Mouse (Mus musculus): ENCODE results near the gene Susd1. TPM values are rescaled to one million over a fixed set of nuclear protein-coding genes. Genes with fewer than 3 reads are reported as not detected.

The Susd1 gene
- polyA plus RNA-seq, 1 experiment from 2014 or later: 1.3 TPM

GRCm38 (mm10) chr4:59280876-59281275 is 157.6 kb downstream of the Susd1 start:
- no peaks in the 10 kb centered on the region for H3K36me3 ChIP-seq
- no peak overlapping the region for H3K27ac ChIP-seq
- H3K4me3 ChIP-seq: no peak overlapping the region
- 89% methylated on average over 5 of the region's 5 CpGs for WGBS
- no peak overlapping the region for H3K4me2 ChIP-seq (replicated peaks)
- no peaks in the 10 kb centered on the region for H3K9me3 ChIP-seq
- no peaks in the 10 kb centered on the region for H3K27me3 ChIP-seq (replicated peaks)
- no peak overlapping the region for H3K9ac ChIP-seq
- no peaks in the 10 kb centered on the region for H3K4me1 ChIP-seq
- no peak for ATAC-seq (ENCODE audit: low FRiP score, low read depth)

- Histone ChIP-seq H3K9me3 (no peaks in the 10 kb centered on the region), H3K4me1 (no peaks in the 10 kb centered on the region), H3K9ac (no peak overlapping the region), H3K27ac (no peak overlapping the region), H3K36me3 (no peaks in the 10 kb centered on the region), H3K27me3 (replicated peaks) (no peaks in the 10 kb centered on the region), H3K4me3 (no peak overlapping the region), H3K4me2 (replicated peaks) (no peak overlapping the region)
- WGBS: 87% methylated on average over 5 of the region's 5 CpGs
- ATAC-seq (ENCODE audit: low FRiP score, low read depth): no peak
Measured at GRCm38 (mm10) chr4:59279111-59279510, 159.3 kb downstream of the Susd1 start.

GRCm38 (mm10) chr4:59278410-59278809 is 160.0 kb downstream of the Susd1 start:
- WGBS: 86% methylated on average over 7 of the region's 7 CpGs
- Histone ChIP-seq H3K4me1 (no peaks in the 10 kb centered on the region), H3K36me3 (no peaks in the 10 kb centered on the region), H3K9ac (no peak overlapping the region), H3K4me2 (replicated peaks) (no peak overlapping the region), H3K9me3 (no peaks in the 10 kb centered on the region), H3K4me3 (no peak overlapping the region), H3K27me3 (replicated peaks) (no peaks in the 10 kb centered on the region), H3K27ac (no peak overlapping the region)
- no peak for ATAC-seq (ENCODE audit: low FRiP score, low read depth)

- no peaks in the 10 kb centered on the region for H3K4me1 ChIP-seq
- no peaks in the 10 kb centered on the region for H3K27me3 ChIP-seq (replicated peaks)
- whole genome bisulfite sequencing: 93% methylated on average over 9 of the region's 9 CpGs
- H3K4me2 ChIP-seq (replicated peaks): no peak overlapping the region
- no peak for ATAC-seq (ENCODE audit: low FRiP score, low read depth)
- H3K9me3 ChIP-seq: no peaks in the 10 kb centered on the region
- H3K9ac ChIP-seq: no peak overlapping the region
- H3K36me3 ChIP-seq: no peaks in the 10 kb centered on the region
- H3K27ac ChIP-seq: no peak overlapping the region
- H3K4me3 ChIP-seq: no peak overlapping the region
Measured at GRCm38 (mm10) chr4:59277958-59278357, 160.5 kb downstream of the Susd1 start.

- H3K4me1 ChIP-seq: no peaks in the 10 kb centered on the region
- no peaks in the 10 kb centered on the region for H3K36me3 ChIP-seq
- no peaks in the 10 kb centered on the region for H3K27me3 ChIP-seq (replicated peaks)
- WGBS: 75% methylated on average over 2 of the region's 2 CpGs
- H3K4me2 ChIP-seq (replicated peaks): no peak overlapping the region
- no peak overlapping the region for H3K27ac ChIP-seq
- H3K9me3 ChIP-seq: no peaks in the 10 kb centered on the region
- no peak for ATAC-seq (ENCODE audit: low FRiP score, low read depth)
- H3K9ac ChIP-seq: no peak overlapping the region
- H3K4me3 ChIP-seq: no peak overlapping the region
Measured at GRCm38 (mm10) chr4:59275956-59276355, 162.5 kb downstream of the Susd1 start.

GRCm38 (mm10) chr4:59275494-59275893 is 162.9 kb downstream of the Susd1 start:
- 89% methylated on average over 3 of the region's 3 CpGs for WGBS
- H3K4me3 ChIP-seq: no peak overlapping the region
- no peaks in the 10 kb centered on the region for H3K27me3 ChIP-seq (replicated peaks)
- H3K27ac ChIP-seq: no peak overlapping the region
- no peak overlapping the region for H3K4me2 ChIP-seq (replicated peaks)
- no peak overlapping the region for H3K9ac ChIP-seq
- no peaks in the 10 kb centered on the region for H3K4me1 ChIP-seq
- no peaks in the 10 kb centered on the region for H3K9me3 ChIP-seq
- H3K36me3 ChIP-seq: no peaks in the 10 kb centered on the region
- ATAC-seq (ENCODE audit: low FRiP score, low read depth): no peak

GRCm38 (mm10) chr4:59274136-59274535 is 164.3 kb downstream of the Susd1 start:
- ATAC-seq (ENCODE audit: low FRiP score, low read depth): no peak
- no peaks in the 10 kb centered on the region for H3K27me3 ChIP-seq (replicated peaks)

GRCm38 (mm10) chr4:59273342-59273741 is 165.1 kb downstream of the Susd1 start:
- no peaks in the 10 kb centered on the region for H3K36me3 ChIP-seq
- H3K27me3 ChIP-seq (replicated peaks): no peaks in the 10 kb centered on the region
- H3K9me3 ChIP-seq: no peaks in the 10 kb centered on the region
- H3K27ac ChIP-seq: no peak overlapping the region
- H3K9ac ChIP-seq: no peak overlapping the region
- WGBS: 42% methylated on average over 1 of the region's 1 CpGs
- H3K4me2 ChIP-seq (replicated peaks): no peak overlapping the region
- no peak for ATAC-seq (ENCODE audit: low FRiP score, low read depth)
- no peaks in the 10 kb centered on the region for H3K4me1 ChIP-seq
- no peak overlapping the region for H3K4me3 ChIP-seq

More at GRCm38 (mm10) chr4:59274136-59274535, 164.3 kb downstream of the Susd1 start:
- H3K4me2 ChIP-seq (replicated peaks): no peak overlapping the region
- H3K4me1 ChIP-seq: no peaks in the 10 kb centered on the region
- 72% methylated on average over 4 of the region's 4 CpGs for WGBS
- H3K27ac ChIP-seq: no peak overlapping the region
- no peak overlapping the region for H3K4me3 ChIP-seq
- no peaks in the 10 kb centered on the region for H3K36me3 ChIP-seq
- no peaks in the 10 kb centered on the region for H3K9me3 ChIP-seq
- no peak overlapping the region for H3K9ac ChIP-seq

GRCm38 (mm10) chr4:59265631-59266030 is 172.8 kb downstream of the Susd1 start:
- no peak overlapping the region for H3K4me3 ChIP-seq
- no peak overlapping the region for H3K4me2 ChIP-seq (replicated peaks)
- H3K9ac ChIP-seq: no peak overlapping the region
- no peaks in the 10 kb centered on the region for H3K36me3 ChIP-seq
- H3K4me1 ChIP-seq: no peaks in the 10 kb centered on the region
- WGBS: 89% methylated on average over 5 of the region's 5 CpGs
- no peaks in the 10 kb centered on the region for H3K27me3 ChIP-seq (replicated peaks)
- ATAC-seq (ENCODE audit: low FRiP score, low read depth): no peak
- H3K9me3 ChIP-seq: no peaks in the 10 kb centered on the region
- no peak overlapping the region for H3K27ac ChIP-seq

GRCm38 (mm10) chr4:59265182-59265581 is 173.3 kb downstream of the Susd1 start:
- H3K4me3 ChIP-seq: no peak overlapping the region
- WGBS: 89% methylated on average over 5 of the region's 5 CpGs
- H3K27ac ChIP-seq: no peak overlapping the region
- ATAC-seq (ENCODE audit: low FRiP score, low read depth): no peak
- no peaks in the 10 kb centered on the region for H3K4me1 ChIP-seq
- no peaks in the 10 kb centered on the region for H3K36me3 ChIP-seq
- no peak overlapping the region for H3K4me2 ChIP-seq (replicated peaks)
- no peak overlapping the region for H3K9ac ChIP-seq
- no peaks in the 10 kb centered on the region for H3K27me3 ChIP-seq (replicated peaks)
- H3K9me3 ChIP-seq: no peaks in the 10 kb centered on the region

Other genes starting within 250 kb of the Susd1 start
- 15.5 and 15.8 TPM in 2 replicates for gene Ugcg, start 249.4 kb downstream of the Susd1 start, polyA plus RNA-seq (2016; fragmentation: Nextera tagmentation; extraction: Ambion mirVana)
- gene Ptbp3, start 110.7 kb upstream of the Susd1 start, polyA plus RNA-seq (2016; fragmentation: Nextera tagmentation; extraction: Ambion mirVana): 30.6 and 35.2 TPM in 2 replicates
- 43.2 and 45.4 TPM in 2 replicates for gene Hsdl2, start 142.9 kb upstream of the Susd1 start, polyA plus RNA-seq (2016; fragmentation: Nextera tagmentation; extraction: Ambion mirVana)
- 66.4 and 72.9 TPM in 2 replicates for gene E130308A19Rik, start 187.6 kb upstream of the Susd1 start, polyA plus RNA-seq (2016; fragmentation: Nextera tagmentation; extraction: Ambion mirVana)